Mouse (Mus musculus) CD4-positive helper T cell, adult 2 months (primary cell): ENCODE measurements around the gene Itgb1bp2.
A peak's percentile ranks its signal among the peaks of the same experiment; 100 is the strongest.

Experiments used
- DNase-seq: peaks from one replicate; pipeline ENCODE4 v3.0.0-alpha.2; 2012; ENCODE audit warnings: low read depth, missing footprints, low spot score

Itgb1bp2 gene

DNA sequence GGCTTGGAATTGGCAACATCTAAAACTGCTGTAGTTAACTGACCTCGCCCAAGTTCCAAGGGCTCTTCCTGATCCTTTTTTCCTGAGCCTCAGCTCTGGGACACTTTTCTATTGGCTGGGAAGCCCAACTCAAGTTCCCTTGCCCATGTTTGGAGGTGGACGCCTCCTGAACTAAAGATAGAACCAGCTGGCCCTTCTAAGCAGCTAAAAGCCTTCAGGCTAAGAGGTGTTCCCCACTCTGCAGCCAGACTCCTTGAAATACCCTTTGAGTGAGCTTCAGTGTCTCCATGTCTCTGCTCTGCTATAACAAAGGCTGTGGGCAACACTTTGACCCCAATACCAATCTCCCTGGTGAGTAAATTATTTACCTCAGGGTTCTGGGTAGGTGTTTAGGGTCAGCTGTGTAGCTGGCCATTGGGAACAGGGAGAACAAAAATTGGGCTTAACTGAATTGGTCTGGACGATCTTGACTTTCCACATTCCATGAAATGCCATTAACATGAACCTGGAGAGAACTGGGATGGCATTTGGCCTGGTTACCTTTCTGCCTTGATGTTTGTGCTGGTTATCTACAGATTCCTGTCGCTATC is at the start of gene Itgb1bp2:
TSS of gene Itgb1bp2 (plus strand) at position 203 of the 590 bp plus-strand sequence.
- DNase-seq = no peak

DNA sequence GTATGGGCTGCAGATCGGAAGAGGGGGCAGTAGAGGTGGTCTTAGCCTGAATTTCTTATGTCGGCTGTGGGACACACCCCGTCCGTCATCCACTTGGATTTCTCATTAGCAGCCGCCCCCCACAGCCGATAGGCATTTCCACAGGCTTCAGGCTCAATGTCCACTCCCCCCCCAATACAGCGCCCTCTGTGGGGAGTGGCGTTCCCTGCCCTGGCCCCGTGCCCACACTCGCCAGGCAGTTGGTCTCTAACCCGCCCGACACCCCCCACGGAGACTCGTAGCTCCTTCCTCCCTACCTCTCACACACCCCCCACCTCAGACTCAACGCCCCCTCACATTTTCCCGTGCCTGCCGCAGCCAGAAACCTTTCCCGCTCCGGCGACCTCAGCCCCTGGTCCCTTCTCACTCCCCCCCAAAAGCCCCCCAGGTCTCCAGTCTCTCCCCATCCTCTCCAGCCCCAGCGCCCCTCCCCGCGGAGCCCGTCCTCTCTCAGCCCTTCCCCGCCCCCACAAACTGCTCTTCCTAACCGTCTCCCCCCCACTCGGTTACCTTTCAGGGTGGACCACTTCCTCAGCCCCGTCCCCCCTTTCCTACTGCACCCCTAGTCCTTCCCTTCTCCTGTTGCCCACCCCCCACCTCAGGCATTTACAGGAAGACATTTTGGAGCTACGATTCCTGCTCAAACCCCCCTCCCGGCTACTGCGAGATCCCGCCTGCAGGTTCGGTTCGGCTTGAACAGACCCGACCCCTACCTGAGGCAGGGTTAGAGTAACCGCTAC is 29.8 kb upstream of the Itgb1bp2 start:
- DNase-seq = peak; percentile 32

DNA sequence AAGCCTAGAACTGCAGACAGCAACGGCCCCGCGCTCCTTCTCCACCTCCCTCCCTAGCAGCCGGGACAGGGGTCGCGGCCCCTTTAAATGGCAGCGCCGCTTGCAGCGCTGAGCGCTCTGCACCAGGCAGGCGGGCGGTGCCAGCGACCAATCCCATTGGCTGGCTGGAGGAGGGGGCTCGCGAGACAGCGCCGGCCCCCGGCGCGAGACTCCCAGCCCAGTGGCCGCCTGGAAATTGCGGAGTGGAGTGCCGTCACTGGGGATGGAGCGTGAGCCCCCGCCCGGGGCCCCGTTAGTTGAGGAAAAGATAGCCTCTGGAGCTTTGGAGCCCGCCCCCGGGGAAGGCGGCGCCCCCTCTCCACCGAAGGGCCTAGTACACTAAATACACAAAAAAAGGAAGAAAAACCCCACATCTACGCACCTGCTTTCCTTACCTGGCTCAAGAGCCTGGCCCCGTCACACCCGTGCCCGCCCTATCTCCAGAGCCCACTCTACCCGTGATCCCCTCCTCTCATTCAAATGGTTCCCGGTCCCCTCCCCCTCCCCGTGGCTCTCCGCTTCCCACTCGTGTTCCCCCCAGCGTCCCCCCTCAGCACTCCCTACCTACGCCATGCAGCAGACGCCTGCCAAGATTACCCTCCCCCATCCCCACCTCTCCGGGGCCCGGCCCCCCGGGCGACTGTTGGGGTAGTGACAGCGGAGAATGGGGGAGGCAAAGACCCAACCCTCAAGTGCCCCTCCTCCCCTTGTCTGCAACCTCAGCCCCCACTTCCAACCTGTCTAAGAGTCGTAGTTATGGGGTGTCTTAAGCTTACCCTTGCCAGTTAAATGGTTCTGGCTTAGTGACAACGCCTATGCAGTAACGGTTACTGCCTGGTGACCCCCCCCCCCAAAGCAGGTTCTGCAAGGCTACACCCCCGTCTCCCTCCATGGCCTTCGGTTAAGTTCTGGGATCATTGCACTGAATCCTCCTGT is 28.9 kb upstream of the Itgb1bp2 start:
- peak; percentile 89 for DNase-seq

GRCm38 (mm10) chrX:101420700-101421095 is 28.2 kb upstream of the Itgb1bp2 start, which contains the start of gene Zmym3:
Gene Zmym3, minus strand, starts transcription at chrX:101420849.
- DNase-seq = no peak

- no peak for DNase-seq
These were observed 25.4 kb upstream of the Itgb1bp2 start for GRCm38 (mm10) chrX:101423462-101423861.

DNA sequence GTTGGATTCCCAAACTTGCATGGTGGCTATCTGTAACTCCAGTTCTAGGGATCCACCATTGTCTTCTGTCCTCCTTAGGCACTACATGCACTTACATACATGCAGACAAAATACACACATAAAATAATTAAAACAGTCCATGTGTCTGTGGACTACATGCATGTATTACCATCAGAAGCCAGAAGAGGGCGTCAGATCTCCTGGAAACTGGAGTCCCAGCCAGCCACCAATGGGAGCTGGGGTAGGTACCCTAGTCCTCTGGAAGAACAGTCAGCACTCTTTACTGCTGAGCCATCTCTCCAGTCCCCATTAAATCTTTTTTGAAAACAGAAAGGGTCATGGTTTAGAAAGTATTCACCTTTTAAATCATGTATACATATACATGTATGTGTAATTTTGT is 21.1 kb upstream of the Itgb1bp2 start:
- DNase-seq = peak; percentile 45

DNA sequence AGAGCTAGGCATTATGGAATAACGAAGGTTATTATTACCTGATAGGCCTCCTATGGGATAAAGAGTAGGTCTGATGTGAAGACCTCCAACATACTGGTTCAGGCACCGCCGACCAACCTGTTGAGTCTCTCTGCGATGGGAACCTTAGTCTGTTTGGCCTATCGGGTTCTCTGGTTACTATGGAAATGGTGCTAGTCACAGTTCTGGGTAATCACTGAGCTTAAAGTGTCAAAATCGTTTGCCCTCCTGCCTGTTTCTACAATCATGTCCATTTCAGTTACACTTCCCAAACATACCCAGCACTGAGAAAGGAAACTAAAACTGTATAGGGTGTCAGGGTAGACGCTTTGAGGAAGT is 20.1 kb upstream of the Itgb1bp2 start:
- no peak for DNase-seq

DNA sequence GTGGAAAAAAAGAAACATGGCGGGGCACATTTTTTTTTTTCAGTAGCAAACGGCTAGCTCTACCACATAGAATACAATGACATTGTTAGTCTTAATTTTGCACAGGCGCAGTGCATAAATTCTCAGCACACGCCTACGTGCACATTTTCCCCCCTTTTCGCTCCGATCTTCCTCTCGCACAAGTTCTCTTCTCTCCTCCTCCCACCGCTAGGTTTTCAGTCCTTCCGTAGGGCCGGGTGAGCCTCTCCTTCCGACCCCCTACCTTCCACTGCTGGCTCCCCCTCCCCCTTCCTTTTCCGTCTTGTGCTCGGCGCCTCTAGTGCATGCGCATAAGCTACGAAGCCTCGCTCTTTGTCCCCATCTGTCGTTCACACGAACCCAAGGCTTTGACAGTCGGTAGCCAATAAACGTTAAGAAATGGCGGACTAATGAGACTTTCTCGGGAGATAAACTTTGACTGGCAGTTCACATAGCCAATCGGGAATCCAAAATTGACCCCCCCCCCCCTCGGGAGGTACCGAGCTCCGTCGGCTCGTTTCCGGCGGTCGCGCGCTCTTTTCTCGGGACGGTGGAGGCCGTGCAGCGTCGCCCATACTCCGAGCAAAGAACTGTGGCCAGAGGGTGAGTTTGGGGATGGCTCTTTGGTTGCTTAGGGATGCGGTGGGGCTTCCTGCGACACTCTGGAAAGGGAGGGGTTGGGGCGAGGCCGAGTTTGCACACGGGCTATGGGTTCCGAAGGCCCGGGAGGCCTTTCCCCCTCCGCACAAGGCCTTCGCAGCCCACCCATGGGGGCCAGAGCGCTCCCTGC is 19.5 kb upstream of the Itgb1bp2 start, which contains the start of gene Nono:
TSS of gene Nono (plus strand) at position 177 of the 808 bp plus-strand sequence.
- peak; percentile 97 for DNase-seq

DNA sequence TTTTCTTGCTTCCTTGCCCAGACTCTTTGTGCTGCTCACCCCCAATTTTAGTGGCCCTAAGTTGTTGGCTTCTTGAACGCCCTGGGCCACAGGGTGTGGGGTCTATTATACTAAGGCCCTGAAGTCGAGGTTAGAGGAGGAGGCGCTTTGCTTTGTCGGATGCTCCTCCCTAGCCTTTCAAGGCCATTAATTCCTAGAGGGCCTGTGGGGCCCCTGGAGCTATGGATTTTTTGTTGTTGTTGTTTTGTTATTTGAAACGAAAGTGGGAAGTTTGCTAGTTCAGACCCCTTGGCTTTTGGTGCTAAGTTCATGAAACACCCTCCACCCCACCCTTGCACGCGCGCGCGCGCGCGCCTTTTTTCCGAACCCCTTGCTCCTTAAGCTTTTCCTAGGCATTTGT is 18.9 kb upstream of the Itgb1bp2 start:
- no peak for DNase-seq

- no peak for DNase-seq
These were observed 2.3 kb downstream of the Itgb1bp2 start for GRCm38 (mm10) chrX:101451147-101451546.

DNA sequence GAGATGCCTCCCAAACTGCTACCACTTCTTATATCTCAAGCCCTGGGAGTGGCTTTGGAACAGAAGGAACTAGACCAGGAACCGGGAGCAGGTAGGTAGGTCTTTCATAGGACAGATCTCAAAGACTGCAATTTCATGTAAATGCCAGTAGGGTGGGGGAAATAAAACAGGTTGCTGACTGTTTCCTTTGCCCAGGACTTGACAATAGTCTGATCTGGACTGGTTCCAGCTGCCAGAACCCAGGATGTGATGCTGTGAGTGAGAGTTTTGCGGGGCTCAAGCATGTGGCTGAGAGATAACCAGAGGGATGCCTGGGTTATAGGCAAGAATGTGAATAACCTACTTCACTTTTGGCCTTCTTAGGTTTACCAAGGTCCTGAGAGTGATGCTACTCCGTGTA is 2.7 kb downstream of the Itgb1bp2 start:
- DNase-seq = no peak

DNA sequence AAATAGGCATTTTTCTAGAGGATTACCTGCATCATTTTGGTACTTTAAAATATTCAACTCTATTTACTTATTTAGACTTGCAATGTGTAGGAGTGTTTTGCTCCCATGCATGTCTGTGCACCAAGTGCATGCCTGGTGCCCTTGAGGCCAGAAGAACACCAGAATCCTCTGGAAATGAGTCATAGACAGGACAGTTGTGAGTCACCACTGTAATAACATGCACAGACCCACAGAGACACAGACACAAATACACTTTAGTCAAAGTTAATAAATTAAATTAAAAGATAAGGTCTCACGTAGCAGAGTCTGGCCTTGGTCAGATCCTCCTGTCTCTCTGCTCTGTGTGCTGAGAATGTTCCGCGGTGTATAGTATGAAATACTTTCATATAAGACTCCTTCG is 23.3 kb downstream of the Itgb1bp2 start:
- DNase-seq = no peak

DNA sequence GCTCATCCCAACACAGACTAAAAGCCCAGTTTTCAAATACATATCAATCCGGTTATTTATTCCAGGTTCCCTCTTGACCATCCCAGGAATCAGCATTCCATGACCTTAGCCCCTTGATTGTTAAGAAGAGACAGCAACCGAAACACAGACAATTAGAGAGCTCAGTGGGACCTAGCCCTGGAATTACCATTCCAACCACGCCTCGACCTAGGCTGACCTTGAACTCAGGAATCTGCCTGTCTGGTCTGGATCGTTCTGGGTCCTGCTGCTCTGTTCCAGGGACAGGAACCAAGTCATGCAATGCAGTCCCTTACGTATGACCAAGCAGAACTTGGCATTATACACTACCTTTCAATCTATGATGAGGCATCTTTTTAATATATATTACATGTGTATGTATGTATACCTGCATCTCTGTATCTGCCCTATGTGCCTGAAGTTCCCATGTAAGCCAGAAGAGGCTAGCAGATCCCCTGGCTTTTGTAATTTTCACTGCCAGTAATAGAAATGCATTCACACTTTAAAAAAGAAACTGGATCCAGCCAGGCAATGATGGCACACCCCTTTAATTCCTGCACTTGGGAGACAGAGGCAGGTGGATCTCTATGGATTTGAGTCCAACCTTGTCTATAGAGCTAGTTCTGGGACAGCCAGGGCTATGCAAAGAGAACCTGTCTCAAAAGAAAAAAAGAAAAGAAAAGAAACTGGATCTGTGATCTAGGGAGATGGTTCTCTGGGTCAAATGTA is 32.9 kb downstream of the Itgb1bp2 start:
- no peak for DNase-seq

DNA sequence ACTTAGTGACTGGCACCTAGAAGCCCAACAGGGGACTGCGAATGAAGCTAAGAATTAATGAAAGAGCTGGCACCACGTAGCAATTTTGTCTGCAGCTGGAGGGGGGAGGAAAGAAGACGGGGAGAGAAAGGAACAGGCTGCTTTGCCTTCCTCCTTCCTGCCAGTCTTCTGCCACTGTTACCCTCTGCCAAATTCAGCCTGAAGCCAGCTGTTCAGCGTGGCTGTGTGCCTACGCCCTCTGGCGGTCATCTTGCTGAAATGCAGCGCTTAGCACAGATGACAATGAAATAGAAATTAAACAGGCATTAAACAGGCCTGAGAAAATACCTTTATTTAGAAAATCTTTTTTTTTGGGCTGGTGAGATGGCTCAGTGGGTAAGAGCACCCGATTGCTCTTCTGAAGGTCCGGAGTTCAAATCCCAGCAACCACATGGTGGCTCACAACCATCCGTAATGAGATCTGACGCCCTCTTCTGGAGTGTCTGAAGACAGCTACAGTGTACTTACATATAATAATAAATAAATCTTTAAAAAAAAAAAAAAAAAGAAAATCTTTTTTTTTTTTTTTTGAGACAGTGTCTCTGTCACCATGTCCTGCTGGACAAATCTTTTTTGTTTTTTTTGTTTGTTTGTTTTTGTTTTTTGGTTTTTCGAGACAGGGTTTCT is 37.7 kb downstream of the Itgb1bp2 start:
- DNase-seq = peak; percentile 55
